Mouse (Mus musculus) ES-E14 (cell line): ENCODE measurements around the gene Cdk7.

Source experiments
- HCFC1 ChIP-seq: IDR thresholded peaks from 2 replicates; pipeline ENCODE4 v1.6.1; 2012; ENCODE audit warnings: low read length, inconsistent platforms, borderline replicate concordance; ENCODE audit not compliant: insufficient read depth
- MAFK ChIP-seq: IDR thresholded peaks from 2 replicates; pipeline ENCODE4 v1.6.1; 2014; ENCODE audit warnings: mild to moderate bottlenecking, low read depth, low read length, inconsistent platforms; ENCODE audit not compliant: insufficient read depth

DNA sequence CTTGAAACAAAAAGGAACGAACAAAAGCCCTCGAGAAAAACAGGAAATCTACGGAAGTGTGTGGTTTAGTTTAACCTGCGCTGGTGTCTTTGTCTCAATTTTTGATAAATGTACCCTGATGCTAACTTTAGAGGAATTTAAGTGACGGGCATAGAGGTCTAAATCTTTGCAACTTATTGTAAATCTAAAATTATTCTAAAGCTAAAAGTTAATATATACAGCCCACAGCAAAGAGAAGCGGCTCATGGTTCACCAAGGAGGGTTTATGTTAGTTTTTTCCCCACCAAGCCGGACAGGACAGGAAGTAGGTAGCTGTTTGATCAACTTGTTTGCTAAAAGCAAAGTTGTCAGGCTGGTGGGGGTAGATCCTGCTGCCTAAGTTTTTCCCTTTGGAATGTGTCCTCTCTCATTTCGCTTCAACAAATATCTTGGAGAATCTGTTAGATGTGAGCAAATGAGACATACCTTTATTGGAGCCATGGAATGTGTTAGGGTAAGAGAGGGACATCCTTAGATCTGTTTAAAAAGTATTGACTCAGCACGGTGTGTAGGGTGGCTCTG, 60.5 kb downstream of the Cdk7 start:
- TF ChIP-seq HCFC1 (no peak), MAFK (no peak)
